Mouse (Mus musculus) embryonic stem cell, embryonic (primary cell): ENCODE measurements around the gene Spin1.

ENCODE experiments used
- CTCF ChIA-PET, 4 experiments: fragments of 300-600 bp in 2 of 4; fragments of 350-600 bp in 2 of 4; sonication (Branson Sonifier 250); formaldehyde crosslinking; loops; one replicate each; lab custom pipeline; 2022; ENCODE audit warnings: inconsistent platforms in 2 of 4; lab: Charles Lee
- POLR2A ChIA-PET, 4 experiments: fragments of 300-600 bp in 2 of 4; fragments of 350-600 bp in 2 of 4; sonication (Branson Sonifier 250); formaldehyde crosslinking; loops; one replicate each; lab custom pipeline; 2022; ENCODE audit warnings: antibody characterized with exemption in 4 of 4, inconsistent platforms in 1 of 4; lab: Charles Lee

Spin1 gene

DNA sequence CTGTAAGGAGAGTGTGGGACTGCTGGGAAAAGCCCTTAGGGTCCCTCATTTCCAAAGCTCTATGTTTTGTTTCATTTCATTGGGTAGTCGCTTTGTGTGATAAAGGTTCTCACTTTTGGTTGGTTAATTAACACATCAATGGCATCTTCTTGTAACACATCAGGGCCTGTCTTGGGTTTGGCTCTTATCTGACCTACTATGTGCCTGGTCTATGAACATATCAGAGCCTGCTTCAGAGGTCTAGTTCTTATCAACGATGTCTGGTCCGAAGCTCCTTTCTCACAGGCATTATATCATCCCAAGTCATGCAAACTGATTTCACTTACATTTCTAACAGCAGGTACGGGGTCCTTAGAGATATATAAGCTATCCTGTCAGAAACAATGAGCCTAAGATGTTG is 13.4 kb upstream of the Spin1 start:
- CTCF ChIA-PET: interaction anchor here in 1 of 4 experiments (0.6 kb wide), 1 partner anchor 9 kb away, joined by 12 read pairs; no protein-coding TSS in a partner anchor
- POLR2A ChIA-PET: interaction anchor here in 2 of 4 experiments (0.7 to 2.8 kb wide), 11 partner anchors 8 to 122 kb away, joined by 3 to 7 read pairs (median 3); partner anchors contain the start of gene Spin1 (in 1 of the 2)

DNA sequence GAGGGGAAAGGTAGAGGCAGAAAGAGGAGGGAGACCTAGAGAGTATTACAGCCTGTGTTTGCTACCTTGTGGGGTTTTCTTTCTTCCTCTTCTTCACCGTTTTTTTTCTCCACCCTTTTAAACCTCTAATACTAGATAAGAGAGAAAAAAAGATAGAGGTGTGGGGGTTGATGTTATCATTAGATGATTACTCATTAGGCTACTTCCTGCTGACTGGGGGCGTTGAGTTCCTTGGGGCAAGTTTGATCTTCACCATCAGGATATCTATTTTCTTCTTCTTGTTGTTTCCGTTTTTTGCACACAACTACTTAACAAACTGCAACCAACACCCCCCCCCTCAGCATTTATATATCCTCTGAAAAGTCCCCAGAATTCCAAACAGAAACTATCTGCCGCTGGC is 12.5 kb upstream of the Spin1 start:
- ChIA-PET POLR2A (interaction anchor here in 2 of 4 experiments (0.6 to 2.8 kb wide), 6 partner anchors 11 to 183 kb away, joined by 3 to 10 read pairs (median 4); no protein-coding TSS in a partner anchor), CTCF (no interaction called here)

DNA sequence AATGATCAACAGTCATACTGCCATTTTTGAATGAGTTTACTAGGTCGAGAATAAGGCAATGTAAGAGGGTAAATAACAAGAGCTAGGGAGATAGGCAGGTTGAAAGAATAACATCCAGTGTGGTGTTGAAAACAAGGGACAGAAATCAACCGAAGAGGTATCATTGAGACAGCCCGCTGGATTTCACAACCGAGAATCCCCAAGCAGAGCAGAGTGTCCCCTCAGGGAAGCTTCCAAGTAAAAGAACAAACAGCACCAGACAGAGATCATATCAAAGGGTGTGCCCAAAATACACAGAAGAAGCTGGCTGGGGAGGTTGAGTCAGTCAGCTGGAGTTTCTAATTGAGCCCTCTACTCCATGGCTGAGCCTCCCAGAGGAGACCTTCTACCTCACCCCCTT is 11.6 kb upstream of the Spin1 start:
- ChIA-PET CTCF (no interaction called here), POLR2A (interaction anchor here in 2 of 4 experiments (0.6 to 2.8 kb wide), 6 partner anchors 11 to 68 kb away, joined by 3 to 13 read pairs (median 6); no protein-coding TSS in a partner anchor)

DNA sequence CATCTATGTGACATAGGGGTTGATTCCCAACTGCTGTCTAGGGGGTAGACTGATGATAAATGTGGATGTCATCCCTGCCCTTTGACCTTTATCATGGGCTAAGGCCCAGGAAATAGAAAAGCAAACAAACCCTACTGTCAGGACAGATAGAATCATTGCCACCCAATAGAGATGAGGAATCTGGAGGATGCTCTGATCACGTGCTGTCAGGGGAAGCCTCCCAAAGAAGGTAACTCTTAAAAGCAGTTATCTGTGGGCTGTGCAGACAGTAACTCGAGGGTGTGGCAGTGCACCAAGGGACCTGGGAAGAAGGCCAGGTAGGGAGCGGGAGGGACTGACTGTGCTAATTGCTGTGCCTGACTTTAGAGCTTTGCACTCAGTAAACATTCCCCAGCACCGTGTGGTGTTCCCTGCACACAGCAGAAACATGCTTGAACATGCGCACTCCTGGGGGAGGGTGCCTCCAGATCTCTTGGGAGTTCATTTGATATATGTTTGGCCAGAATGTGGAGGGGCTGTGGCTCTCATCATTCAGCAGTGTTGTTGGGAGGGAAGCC is 10.5 kb upstream of the Spin1 start:
- POLR2A ChIA-PET: interaction anchor here in 2 of 4 experiments (1.0 to 10.9 kb wide), 11 partner anchors 7 to 77 kb away, joined by 3 to 113 read pairs (median 6); partner anchors contain the start of gene Spin1 (in 1 of the 2)
- CTCF ChIA-PET: interaction anchor here in 1 of 4 experiments (0.5 kb wide), 1 partner anchor 1892 kb away, joined by 4 read pairs; no protein-coding TSS in a partner anchor

DNA sequence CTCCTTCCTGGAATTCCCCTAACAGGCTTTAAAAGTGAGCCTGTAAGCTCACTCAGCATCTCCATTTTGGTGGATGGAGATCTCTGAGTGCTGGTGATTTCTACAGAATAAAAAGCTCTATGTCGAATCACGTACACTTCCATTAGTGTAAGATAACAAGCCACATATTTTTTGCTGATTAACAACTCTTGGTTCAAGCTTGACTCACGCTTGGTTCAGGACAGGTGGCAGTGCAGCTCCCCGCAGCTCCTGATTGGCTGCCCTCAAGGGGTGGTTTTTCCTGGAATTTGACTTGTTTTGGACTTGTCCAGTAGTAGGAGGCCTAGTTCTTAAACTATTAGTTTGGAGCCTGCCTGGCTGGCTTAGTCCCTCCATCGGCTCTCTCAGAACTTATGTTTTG is 7.2 kb upstream of the Spin1 start:
- POLR2A ChIA-PET: interaction anchor here in 3 of 4 experiments (0.6 to 10.9 kb wide), 29 partner anchors 8 to 128 kb away, joined by 3 to 216 read pairs (median 7); no protein-coding TSS in a partner anchor
- CTCF ChIA-PET: interaction anchor here in 2 of 4 experiments (0.6 to 1.5 kb wide), 2 partner anchors 52 to 72 kb away, joined by 3 read pairs; no protein-coding TSS in a partner anchor

DNA sequence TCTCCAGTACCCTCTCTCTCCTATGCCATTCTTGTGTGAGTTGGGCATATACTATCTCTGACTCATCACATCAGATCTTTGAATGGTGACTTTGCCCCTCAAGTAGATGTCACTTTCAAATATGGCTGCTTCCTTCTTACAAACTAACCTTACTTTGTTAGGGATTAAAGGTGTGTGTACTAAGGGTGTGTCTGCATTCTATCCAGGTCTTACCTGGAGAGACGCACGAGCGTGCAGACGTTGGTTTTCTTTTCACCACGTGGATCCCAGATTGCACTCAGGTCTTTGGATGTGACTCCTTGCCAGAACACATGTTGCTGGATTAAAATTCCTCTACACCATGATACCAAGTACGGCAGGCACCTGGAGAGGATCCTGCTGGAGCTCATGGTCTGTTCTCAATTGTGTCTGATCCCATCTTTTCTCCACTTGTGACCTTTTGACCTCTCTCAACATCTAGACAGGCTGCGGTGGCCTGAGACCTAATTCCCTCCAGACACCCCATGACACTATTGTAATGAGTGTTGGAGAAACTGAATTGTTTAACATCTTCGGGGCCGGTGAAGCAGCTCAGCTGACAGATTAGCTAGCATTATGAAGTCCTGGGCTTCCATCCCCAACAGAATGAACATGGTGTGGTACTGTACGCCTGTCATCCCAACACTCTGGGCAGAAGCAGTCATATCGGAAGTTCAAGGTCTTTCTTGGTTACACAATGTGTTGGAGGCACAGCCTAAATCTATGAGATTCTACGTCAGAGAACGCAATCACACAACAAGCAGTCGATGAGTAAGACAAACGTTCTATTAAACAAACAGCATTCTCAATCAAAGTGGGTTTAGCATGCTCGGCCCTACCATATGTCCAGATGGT is 6.1 kb upstream of the Spin1 start:
- ChIA-PET POLR2A (interaction anchor here (0.7 to 10.9 kb wide), 30 partner anchors 7 to 129 kb away, joined by 3 to 216 read pairs (median 6); no protein-coding TSS in a partner anchor), CTCF (interaction anchor here in 2 of 4 experiments (0.6 to 1.5 kb wide), 3 partner anchors 13 to 73 kb away, joined by 3 read pairs; no protein-coding TSS in a partner anchor)

DNA sequence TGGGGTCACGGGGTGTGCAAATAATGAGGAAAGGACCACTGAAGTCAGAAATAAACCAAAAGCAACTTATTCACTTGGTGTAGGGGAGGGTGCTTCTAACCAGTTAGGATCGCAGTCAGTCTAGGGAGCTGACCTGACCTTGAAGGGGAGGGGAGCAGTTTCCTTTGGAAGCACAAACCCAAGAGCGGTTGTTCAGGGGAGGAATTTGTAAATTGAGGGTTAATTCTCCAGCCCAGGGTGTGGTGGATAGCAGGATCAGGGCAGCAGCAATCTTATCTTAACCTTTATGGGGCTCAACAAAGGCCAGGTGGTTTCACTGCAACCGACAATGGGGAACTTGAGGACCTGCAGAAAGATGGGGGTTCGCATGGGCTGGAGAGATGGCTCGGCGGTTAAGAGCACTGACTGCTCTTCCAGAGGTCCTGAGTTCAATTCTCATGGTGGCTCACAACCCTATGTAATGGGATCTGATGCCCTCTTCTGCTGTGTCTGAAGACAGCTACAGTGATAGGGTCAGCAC is 5.4 kb upstream of the Spin1 start:
- CTCF ChIA-PET: no interaction called here
- POLR2A ChIA-PET: interaction anchor here in 3 of 4 experiments (0.7 to 10.9 kb wide), 25 partner anchors 7 to 130 kb away, joined by 3 to 216 read pairs (median 10); no protein-coding TSS in a partner anchor

DNA sequence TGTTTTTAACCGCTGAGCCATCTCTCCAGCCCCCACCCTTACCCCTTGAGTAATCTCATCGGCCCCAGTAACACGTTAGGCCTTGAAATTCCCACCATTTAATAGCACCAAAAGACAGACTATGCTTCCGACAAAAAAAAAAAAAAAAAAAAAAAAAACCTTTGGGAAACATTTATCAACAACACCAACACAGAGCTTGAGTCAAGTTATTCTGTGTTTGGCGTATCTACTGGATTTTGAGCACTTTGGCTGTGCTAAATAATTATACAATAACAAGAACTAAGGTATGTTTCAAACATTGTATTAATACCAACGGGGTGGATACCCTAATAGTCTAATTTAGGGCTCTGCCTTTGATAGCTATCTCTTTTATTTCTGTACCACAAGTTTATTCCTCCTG is 4.0 kb upstream of the Spin1 start:
- ChIA-PET CTCF (interaction anchor here in 1 of 4 experiments (0.7 kb wide), 1 partner anchor 9 kb away, joined by 12 read pairs; no protein-coding TSS in a partner anchor), POLR2A (interaction anchor here in 3 of 4 experiments (0.7 to 10.9 kb wide), 16 partner anchors 13 to 1131 kb away, joined by 3 to 216 read pairs (median 8); no protein-coding TSS in a partner anchor)

DNA sequence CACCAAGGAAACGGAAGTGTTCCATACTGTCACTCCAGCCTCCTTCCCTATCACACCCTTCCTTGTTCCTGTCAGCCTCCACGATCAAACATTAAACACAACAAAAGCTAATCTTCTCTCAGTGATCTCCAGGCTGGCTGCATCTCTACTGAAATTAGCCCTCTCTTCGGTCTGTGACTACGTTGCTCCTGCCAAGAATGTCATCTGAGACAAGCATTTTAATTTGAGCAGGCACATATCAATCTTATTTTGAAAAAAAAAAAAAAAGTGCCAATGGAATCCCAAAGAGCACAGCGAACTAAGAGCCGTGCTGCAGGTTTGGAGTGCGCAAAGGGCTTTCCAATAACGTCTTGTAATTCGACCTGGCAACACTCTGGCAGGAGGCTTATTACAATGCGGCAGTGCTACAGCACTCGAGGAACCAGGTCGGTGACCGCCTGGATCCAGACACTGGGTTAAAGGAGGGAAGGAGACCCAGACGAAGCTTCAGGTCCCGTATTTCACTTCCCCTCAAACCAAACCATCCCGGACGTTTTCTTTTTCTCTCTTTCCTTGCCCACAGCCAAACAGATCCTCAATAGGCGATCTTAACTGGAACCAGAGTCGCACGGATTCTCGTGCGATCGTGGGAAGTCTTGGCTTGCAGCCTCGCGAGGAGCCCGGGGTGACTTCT is 984 bp upstream of the Spin1 start:
- ChIA-PET CTCF (interaction anchor here in 2 of 4 experiments (0.7 kb wide), 3 partner anchors 14 to 115 kb away, joined by 3 read pairs; no protein-coding TSS in a partner anchor), POLR2A (interaction anchor here in 3 of 4 experiments (0.6 to 10.9 kb wide), 53 partner anchors 8 to 431 kb away, joined by 3 to 216 read pairs (median 5); no protein-coding TSS in a partner anchor)

DNA sequence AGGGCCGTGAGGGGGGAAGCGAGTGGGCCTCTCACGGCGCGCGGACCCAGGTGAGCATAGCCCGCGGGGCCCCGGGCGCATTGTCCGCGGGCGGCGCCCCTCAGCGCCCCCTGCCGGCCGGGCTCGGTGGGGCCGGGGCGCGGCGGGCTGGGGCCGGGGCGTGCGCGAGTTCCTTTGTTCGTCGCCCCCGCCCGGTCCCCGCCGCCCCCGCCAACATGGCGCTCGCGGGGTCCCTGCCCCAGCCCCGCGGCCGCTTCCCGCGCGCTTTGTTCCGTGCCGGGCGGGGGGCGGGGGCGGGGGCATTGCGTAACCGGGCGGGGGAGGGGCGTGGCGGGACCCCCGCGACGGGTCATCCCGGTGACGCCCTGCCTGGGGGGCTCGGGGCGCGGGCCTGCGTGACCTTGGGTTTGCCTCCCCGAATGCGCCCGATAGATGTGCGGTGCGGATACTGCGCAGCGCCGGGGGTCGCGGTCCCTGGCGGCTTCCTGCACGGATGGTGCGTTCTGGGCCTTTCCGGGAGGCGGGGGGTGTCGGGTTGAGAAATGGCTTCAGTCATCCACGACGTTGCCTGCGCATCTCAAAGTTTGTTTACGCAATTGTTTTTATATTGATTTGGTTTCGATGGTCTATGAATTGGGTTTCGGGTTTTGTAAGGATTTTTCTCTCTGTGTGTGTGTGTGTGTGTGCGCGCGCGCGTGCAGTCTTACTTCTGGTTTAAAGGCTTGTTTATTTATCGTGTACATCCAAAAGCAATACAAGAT is 516 bp downstream of the Spin1 start:
- POLR2A ChIA-PET: interaction anchor here in 3 of 4 experiments (0.5 to 10.9 kb wide), 34 partner anchors 7 to 514 kb away, joined by 3 to 216 read pairs (median 12); no protein-coding TSS in a partner anchor
- CTCF ChIA-PET: interaction anchor here in 2 of 4 experiments (0.6 to 1.3 kb wide), 3 partner anchors 84 to 136 kb away, joined by 3 read pairs; no protein-coding TSS in a partner anchor

DNA sequence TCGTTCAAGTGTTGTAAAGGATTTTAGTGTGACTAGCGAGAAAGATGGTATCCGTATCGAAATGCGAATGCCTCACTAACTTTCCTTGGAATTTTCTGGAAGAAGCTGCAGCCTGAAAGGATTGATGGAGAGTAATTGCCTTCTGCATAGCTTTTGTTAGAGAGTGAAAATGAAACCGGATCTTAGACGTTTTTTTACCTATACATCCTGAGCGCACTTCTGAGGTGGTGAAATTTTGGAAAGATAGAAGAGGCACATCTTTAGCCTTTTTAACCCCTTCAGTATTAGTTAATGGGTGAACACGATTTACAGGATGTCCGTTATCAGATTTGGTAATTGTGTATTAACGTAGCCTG is 1.1 kb downstream of the Spin1 start:
- ChIA-PET CTCF (interaction anchor here in 2 of 4 experiments (0.6 to 1.3 kb wide), 3 partner anchors 84 to 136 kb away, joined by 3 read pairs; no protein-coding TSS in a partner anchor), POLR2A (interaction anchor here in 3 of 4 experiments (0.5 to 7.9 kb wide), 30 partner anchors 8 to 514 kb away, joined by 3 to 142 read pairs (median 8); no protein-coding TSS in a partner anchor)

DNA sequence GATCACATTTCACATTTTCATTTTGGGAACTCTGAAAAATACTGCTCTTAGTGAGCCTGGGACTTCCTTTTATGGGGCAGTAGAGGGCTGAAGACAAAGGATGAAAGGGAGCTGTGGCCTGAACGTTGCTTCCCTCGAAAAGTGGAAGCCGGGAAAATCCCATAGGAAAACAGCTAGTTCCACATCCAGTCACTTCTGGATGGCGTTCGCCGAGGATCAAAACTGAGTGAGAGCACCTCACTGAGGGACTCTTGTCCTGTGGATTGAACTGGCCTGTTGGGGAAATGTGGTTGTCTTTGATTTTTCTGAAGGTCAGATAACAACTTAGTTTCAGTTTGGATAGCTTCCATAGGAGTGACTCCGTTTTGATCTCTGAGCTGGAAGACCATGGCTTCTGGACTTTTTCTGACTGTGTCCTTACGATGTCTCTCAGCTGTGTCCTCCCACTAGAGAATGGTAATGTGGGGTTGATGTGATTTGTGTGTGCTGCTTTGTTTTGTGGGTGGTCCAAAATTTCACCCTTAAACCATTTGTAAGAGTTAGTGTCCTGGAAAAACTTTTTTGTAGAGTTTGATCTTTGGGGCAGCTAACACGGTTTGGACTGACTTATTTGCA is 2.5 kb downstream of the Spin1 start:
- POLR2A ChIA-PET: interaction anchor here (0.7 to 7.9 kb wide), 44 partner anchors 9 to 541 kb away, joined by 3 to 142 read pairs (median 7); partner anchors contain the start of gene Nxnl2 (in 1 of the 4)
- CTCF ChIA-PET: interaction anchor here in 3 of 4 experiments (0.7 to 1.6 kb wide), 6 partner anchors 68 to 315 kb away, joined by 3 to 5 read pairs (median 4); partner anchors contain the start of gene Nxnl2 (in 1 of the 3)

DNA sequence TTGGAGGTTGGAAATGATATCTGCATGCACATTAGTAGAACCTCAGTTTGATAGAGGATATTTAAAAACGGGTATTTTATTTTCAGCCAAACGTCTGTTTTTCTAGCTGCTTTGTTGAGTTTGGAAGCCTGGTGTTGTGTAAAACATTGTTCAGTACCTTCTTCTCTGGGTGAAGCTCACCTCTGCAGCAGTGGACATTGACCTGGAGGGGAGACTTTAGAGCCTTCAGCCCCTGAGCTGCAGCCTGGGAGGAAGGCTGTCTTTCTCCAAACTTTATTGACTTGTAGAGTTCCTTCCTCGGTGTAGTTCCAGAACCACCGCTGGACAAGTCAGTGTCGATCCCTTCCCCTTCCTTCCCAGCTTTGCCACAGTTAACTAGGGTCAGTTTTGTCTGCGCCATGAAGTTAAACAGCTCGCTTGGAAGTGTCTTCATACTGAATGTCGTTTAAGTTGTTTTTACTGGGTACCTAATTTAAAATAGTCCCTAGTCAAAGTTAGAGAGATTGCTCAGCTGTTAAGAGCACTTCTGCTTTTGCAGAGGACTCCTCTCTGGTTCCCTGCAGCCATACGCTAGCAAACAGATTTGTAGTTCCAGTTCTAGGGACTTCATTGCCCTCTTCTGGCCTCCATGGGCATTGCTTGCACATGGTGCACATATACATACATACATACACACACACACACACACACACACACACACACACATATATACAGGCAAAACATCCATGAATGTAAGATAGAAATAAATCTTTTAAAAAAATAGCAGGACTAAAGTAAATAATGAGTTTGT is 3.4 kb downstream of the Spin1 start:
- POLR2A ChIA-PET: interaction anchor here (0.6 to 7.9 kb wide), 39 partner anchors 9 to 540 kb away, joined by 3 to 142 read pairs (median 7); partner anchors contain the start of gene Nxnl2 (in 1 of the 4)
- CTCF ChIA-PET: interaction anchor here in 3 of 4 experiments (1.1 to 1.6 kb wide), 4 partner anchors 82 to 310 kb away, joined by 3 to 5 read pairs (median 4); no protein-coding TSS in a partner anchor

DNA sequence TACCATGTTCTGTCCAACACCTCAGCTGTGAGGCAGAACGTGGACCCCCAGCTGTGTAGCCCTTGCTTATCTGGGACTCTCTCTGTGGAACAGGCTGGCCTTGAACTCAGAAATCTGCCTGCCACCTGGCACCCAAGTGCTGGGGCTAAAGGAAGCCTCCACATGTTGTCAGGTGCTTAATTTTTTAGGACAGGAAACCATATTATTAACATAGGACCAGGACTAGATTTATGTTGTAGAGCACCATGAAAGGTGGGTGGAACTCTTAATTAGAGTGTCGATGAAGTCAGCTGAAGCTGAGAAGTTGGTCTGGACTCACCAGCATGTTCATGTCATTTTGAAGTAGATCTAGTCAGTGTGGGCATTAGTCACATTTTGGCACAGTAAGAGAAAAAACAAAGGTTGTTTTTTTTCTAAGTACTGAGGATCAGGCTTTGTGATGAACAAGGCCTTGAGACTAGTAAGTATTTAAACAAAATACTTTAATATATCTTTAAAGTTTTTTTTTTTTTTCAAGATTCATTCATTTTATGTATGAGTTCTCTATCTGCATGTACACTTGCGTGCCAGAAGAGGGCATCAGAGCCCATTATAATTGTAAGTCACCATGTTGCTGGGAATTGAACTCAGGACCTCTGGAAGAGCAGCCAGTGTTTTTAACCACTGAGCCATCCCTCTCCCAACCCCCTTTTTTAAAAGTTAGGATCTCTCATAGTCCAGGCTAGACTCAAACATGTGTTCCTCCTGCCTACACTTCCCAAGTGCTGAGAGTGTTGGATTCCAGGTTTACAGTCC is 5.4 kb downstream of the Spin1 start:
- POLR2A ChIA-PET: interaction anchor here (0.6 to 7.9 kb wide), 25 partner anchors 11 to 217 kb away, joined by 3 to 142 read pairs (median 4); partner anchors contain the start of gene Nxnl2 (in 1 of the 4)
- CTCF ChIA-PET: interaction anchor here in 1 of 4 experiments (0.6 to 0.7 kb wide), 2 partner anchors 18 to 88 kb away, joined by 4 read pairs; no protein-coding TSS in a partner anchor
